Mouse (Mus musculus) layer of hippocampus, adult 8-10 months (tissue): ENCODE data around the gene Prcd. TPM values are rescaled to one million over a fixed set of nuclear protein-coding genes. Genes with fewer than 3 reads are reported as not detected.
"Not testable (repeated sequence)": the region's sequence is repeated elsewhere in the genome, so short reads cannot be mapped to it uniquely, and the experiment has no call there.

Experiments
- DNase-seq, 2 experiments: peaks; one replicate each; pipeline ENCODE4 v3.0.0; 2022; ENCODE audit warnings: low spot score in 2 of 2
- total RNA-seq, 4 experiments: library from RNA; stranded (reverse); gene quantifications; 2 replicates each; pipeline ENCODE4 v1.2.4; 2022

The Prcd gene
- total RNA-seq, 4 experiments from 2014 or later, result 4.8 to 8.5 (median 5.8) TPM

DNA sequence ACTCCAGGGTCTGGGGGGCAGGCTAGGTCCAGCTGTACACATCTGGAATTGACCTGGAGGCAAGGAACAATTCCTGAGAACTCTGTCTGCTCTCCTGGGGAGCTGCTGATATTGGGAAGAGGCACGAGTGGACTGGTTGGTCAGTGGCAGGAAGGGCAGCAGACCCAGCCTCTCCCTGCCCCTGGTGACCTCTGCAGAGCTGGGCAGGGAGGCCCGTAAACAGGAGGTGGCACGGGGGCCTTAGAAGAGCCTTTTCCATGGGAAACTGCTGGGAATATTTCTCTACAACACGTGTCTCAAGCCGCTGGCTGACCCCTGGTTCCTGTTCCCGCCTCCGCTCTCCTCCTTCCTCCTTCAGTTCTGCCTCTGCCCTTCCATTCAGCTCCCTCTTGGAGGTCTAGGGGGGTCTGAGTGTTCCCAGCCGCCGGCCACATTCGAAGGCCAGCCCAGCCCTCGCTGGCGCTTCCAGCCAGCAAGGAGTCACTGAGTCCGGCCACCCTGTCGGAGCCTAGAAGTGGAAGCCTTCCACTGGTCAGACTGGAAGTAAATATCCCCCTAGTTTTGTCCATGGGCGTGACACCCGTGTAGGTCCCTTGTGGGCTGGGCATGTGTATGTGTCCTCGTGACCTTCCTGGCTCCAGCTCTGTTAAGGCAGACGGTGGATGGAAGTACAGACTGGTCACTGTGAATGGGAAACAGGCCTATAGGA is 5.0 kb upstream of the Prcd start:
- no peak for DNase-seq

DNA sequence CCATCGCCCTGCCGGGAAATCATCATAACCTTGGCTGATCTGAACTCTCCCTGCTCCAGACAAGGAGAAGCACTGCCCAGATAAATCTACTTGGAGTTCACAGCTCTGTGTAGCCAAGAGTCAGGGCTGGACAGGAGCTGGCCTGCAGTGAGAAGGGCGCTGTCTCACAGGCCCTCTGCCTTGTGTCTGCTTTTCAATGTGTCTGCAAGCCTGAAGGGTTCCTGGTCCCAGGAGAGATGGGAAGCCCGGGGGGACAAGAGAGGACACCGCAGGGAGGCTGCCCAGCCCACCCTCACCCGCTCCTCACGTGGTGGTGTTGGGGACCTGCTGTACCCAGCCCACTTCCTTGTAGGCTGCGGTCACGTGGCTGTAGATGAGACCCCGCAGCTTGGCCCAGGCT is 4.4 kb upstream of the Prcd start:
- no peak for DNase-seq

DNA sequence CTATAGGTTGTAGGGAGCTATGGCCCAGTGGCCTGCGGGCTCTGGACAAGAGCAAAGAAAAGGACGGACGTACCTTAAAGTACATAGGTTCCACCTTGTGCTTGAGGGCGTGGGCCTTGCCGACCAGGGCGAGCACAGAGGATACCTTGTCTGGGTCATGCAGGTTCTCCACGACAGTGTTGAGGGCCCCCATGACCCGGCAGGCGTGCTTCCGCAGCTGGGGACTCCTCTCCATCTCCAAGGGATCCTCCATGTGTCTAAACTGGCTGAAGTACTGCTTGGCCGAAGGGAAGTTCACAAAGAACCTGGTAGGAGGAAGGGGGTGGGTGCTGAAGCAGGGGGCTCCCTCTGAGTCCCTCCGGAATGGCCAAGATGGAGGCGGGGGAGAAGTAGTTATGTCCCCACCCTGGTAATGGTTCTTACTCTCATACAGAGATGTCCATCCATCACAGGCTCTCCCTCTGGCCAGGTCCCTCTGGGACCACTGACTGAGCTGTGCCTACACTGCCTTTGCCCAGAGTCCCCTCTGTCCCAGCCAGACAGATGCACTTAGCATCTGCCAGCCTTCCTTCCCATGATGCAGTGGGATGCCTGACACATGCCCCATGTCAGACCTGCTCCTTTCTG is 3.5 kb upstream of the Prcd start:
- no peak for DNase-seq

DNA sequence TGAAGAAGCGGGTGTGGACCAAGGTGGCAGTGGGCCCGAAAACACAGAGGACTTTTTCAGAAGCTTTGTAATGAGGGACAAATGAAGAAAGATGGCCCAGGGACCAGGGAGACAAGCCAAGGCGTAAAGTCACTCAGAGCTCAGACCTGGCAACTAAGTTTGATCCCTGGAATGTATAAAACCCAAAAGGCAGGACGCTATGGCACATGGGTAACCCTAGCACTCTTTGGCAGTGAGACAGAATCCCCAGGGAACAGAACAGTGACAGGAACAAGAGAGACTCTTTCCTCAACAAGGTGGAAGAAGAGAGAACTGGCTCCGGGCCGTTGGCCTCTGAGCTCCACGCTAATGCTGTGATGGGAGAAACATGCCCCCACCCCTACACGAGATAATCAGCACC is 2.5 kb upstream of the Prcd start:
- no peak for DNase-seq

DNA sequence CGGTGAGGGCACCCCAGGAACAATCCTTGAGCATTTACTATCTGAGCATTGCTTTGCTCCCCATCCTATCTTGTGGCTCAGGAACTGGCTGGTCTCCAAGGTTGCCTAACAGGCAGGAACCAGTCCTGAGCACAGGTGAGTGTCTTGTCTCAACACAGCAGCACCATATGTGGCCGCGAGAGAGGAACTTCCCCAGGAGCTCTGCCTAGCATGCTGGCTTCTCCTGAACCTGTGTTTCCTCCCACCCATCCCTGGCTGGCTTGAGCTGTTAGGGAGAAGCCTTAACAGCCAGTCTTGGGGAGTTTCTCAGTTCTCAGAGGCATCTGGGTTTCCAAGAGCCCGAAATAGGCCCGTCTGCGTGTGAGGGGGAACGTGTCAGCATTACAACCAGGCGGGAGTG is 2.0 kb upstream of the Prcd start:
- no peak for DNase-seq

DNA sequence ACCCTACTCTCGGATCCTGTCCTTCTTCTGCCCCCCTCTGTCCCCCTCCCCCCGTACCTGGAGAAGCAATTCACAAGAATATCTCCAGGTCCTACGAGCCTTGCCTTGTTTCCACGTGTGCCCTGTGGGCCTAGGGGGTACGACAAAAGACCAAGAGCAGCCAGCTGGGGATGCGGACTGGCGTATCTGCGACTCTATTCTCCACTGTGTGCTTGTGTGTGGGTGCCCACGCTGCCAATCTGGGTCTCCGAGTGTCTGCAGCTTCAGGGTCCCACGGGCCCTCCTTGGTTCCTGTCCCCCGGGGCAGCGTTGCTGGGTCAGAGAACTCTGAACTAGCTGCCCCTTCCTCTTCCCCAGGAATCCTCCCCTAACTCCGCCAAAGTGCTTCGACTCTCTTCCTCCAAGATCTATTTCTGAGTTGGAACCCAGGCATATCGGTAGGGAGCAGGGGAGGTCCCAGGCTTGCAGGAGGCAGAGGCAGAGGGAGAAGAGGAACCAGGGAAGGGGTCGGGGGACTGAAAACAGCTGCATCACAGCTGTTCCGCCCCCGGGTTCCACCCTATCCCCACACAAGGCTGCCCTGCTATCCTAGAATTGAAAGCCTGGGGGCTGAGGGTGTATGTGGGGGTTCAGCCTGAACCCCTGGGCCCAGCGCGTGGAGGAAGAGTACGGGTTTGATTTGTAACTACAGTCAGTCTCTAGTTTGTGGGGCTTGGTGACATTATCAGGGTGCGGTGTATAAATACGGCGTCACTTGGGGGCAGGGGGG is 820 bp upstream of the Prcd start:
- no peak for DNase-seq

DNA sequence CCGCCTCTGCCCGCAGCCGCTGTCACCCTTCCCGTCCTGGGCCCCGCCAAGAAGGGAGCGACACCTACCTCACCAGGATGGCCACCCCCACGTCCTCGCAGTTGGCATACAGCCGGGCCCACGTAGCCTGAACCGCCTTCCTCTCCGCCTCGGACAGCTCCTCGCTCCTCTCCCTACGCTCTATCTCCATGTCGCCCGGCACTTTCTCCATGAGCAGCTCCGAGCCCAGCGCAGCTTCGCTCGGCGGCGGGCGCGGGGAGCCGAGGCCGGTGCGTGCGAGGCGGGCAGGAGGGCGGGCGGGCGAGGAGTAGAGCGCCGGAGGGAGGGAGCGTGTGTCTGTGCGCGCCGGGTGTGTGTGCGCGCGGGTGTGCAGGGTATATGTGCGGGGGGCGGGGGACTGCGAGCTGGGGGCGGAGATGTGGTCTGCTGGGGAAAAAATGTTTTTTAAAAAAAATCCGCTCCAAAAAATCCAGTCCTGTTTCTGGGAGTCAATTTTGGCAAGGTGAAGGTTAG is 431 bp downstream of the Prcd start:
- no peak for DNase-seq

DNA sequence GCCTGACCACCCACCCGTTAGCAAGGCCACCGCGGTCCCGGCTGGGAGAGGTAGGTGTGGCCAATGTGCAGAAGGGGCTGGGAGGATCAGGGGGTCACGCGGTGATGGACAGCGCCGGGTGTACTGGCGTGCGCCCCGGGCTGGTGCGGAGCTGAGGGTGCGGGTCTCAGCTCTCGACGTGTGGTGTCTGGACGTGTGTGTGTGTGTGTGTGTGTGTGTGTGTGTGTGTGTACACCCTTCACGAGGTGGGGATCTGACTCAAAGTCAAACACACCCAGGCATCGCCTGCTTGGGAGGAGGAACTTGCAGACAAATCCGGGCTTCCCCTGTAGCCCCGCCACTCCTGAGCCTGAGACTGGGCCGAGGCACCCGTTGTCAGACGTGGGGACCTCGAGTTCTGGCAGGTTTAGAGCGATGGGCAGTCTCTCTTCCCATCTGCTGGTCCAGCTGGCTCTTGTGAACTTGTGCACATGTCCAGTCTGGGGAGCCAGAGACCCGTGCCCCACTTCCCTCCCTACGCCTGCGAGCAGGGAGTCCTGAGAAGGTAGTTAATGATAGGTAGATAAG is 1.0 kb downstream of the Prcd start, which contains the start of gene Cygb:
Gene Cygb, minus strand, starts transcription at position 59 of the 567 bp plus-strand sequence.
- DNase-seq, result no peak

DNA sequence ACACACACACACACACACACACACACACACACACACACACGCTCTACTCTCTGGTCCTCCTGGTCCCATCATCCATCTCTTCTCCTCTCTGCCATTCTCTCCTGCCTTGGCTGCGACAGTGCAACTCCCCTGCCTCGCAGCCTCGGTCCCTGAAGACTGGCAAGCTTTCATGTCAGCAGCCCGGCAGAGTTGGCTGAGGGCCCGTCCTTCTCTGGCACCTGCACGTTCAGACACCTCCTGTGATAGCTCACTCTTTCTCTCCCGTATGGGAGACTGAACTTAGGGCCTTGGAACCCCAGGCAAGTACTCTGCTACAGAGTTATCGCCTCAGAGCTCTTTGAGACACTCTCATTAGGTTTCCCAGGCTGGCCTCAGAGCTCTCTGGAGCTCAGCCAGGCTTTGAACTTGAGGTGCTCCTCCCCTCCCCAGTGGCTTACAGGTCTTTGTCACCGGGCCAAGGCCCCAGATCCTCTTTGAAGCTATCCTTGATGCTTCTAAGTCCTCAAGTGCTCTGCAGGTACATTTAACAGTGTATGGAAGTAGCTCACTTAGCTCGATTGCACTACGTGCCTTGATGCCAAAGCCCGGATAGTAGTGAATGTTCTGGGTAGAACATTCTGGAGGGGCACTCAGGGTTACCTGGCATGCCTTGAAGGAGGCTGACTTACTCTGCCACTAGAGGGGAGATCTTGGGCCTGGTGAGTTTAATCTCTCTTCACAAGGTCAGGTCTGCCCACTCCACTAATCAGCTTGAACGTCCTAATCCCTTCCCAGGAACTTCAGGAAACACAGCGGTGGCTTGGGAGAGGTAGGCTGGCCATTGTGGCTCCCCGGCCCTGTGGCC is 3.2 kb downstream of the Prcd start:
- no peak for DNase-seq

DNA sequence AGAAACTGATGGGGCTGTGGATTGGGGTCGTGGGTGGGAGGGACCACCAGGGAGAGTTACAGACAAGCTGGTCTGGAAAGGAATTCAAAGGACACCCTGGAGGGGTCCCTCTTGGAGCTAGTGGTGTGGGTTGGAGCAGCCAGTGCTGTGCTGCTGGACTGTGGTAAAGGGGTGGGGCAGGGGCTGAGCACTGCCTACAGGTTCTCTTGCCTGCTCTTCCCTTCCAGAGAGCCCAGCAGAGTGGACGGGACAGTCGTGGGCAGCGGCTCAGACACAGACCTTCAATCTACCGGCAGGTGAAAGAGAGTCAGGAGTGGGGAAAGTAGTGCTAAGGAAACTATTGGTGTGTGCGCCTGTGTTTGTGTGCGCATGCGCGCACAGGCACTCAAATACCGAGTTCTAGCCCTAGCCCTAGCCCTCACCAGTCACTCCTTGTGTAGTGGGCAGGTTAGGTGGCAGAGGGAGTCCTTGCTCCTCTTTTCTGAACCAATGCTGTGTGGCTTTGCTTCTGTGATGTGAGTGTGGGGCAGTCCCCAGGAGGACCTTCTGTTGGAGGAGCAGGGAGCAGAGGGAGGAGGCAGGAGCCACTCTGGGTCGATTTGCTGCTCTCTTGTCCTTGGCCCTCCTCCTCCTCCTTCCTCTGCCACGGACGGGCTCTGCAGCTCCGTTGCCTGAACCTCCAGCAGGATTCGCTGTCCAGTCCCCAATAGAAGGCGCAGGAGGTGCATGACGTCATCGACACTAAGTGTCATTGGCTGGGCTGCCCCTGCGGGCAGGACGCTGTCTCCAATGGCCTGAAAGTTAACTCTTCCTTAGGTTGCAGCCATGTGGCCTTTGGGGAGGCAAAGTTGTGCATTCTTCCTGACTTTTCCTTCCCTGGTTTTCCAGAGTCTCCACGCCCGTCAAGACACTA is 4.2 kb downstream of the Prcd start:
- peak; percentile 88 to 92 for DNase-seq

DNA sequence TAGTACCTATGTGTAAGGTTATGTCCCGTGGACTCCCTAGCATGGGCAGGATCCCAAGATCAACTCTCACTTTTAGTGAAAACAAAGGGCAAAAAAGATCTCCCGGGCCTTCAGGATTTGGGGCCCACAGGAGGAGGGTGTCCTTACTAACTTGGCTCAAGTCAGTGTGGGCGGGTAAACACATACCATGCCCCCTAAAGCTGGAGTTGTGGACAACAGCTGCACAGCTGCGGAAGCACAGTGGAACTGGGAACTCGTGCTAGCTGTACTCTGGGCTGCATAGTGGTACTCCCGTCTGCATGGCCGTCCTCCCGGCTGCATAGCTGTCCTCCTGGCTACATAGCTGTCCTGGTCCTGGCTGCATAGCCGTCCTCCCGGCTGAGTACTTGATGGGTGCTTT is 4.9 kb downstream of the Prcd start:
- DNase-seq, result no peak

DNA sequence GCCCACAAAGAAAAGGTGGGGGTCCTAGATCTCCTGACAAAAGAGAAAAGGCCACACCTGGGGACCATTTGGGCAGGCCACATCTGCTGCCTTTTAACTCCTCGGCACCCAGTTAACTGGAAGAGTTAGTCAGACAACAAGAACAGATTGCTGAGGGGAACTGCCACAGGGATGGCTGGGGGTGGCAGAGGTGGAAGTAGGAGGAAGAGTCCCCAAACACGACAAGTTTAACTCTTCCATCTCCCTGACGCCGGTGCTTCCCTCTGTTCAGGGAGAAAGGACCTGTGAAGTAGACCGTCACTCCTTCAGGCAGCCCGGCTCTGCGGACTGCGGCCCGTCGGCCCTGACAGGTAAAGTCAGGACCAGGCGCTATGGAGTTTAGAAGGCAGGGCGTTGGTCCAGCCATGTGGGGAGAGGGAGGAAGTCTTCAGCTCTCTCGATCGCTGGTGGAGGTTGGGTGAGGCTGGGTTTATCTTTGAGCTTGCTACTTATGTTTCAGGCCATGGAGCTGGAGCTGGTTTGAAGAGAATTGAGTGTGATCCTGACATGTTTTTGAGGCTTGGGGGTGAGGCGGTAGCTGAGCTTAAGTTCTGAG is 5.8 kb downstream of the Prcd start:
- no peak for DNase-seq

DNA sequence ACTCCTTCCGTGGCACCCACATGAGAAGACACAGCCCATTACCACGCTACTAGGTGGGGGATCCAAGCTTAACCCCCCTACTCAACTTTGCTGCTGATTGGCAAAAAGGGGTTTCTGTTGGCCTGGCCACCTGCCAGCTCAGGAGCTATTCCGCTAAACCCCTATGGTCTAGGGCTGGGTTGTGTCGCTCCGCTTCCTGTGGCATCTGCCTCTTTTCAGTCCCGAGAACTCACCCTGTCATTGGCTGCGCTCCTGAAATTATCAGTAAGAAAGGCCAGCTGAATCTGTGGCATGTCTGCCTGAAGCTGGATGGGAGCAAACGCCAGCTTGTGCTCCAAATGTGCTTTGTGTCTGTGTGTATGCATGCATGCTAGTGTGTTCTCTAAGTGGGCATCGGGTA is 6.8 kb downstream of the Prcd start:
- DNase-seq, result no peak

DNA sequence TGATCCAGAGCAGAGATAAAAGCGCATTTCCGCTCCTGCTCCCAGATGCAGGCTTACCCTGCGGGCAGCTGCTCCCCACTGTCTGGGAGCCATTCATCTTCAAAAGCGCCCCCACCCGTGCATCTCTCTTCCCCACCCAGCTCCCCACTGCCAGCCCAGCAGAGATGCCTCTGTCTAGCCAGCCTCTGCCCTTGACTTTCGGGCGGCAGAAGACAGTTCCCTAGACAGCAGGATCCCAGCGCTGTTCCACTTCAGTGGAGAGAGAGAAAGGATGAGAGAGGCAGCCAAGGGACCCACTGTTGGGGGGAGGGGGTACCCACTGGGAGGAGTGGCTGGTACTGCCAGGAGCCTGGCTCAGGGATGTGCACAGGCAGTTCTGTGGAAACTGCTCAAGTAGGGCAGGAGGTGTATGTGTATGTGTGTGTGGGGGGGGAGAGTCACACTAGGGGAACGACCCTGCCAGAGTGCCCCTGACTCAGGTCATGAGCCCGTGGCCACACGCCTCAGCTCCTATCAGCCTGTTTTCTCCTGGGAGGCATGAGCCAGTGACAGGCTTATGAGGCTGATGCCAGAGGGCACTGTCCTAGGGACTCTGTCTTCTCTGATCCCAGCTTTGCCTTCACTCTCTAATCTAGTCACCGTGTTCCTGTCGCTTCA is 8.1 kb downstream of the Prcd start:
- no peak for DNase-seq

DNA sequence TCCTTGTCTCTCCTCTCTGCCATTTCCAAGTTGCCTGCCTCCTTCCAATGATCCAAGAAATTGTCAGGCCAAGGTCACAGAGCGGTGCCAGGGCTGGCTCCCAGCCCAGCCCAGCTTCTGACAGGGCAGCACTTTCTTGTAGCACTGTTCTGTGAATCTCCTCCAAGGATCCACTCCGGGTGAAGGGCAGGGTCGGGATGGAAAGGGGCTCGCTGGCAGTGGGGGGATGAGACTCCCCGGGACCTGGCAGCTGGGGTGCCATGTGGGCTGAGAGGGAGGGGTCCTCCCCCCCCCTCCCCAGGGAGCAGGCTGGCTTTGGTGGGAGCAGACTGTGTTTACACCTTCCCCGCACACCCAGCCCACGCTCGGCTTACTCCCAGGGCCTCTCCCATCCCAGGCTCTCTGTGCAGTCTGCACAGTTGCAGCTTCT is 8.6 kb downstream of the Prcd start:
- DNase-seq, result no peak

DNA sequence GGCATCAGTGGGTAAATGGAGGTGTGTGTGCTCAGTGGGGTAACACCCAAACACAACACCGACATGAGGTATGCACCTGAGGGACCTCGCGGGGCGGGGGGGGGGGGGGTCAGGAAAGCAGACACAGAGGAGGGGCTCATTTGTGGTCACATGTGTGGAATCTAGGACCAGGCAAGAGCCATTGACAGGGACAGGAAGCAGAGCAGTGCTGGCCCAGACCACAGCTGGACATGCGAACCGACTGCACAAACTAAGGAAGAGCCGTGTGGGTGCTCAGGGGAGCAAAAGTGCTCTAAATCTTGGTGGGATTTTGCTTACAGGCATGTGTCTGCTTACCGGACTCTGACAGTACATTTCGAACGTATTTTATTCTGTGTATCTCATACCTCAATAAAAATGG is 12.0 kb downstream of the Prcd start:
- DNase-seq, result no peak

DNA sequence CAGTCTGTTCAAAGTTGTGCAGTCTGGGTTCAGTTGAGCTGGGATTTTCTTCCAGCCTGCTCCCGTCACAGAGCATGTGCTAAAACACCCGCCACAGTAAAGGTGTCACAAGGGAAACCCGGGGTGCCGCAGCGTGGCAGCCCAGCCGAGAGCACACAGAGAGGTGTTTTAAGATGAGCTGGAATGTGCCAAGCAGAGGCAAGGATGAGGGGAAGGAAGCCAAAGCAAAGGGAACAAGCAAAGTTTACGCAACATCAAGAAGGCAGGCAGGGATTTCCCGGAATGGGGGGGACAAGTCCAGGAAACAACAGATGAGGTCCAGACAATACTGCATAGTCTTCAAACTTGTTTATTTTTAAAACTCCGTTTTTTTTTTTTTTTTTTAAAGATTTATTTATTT is 13.2 kb downstream of the Prcd start:
- DNase-seq, result no peak

DNA sequence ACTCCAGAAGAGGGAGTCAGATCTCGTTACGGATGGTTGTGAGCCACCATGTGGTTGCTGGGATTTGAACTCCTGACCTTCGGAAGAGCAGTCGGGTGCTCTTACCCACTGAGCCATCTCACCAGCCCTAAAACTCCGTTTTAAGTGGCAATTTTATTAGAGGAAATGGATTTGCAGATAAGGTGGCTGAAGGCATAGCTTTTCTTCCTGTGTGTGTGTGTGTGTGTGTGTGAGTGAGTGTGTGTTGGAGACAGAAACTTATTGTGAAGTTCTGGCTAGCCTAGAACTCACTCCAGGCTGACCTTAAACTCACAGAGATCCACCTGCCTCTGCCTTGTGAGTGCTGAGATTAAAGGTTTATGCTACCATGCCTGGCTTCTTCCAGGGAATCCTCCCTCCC is 13.7 kb downstream of the Prcd start:
- not testable (repeated sequence) for DNase-seq

DNA sequence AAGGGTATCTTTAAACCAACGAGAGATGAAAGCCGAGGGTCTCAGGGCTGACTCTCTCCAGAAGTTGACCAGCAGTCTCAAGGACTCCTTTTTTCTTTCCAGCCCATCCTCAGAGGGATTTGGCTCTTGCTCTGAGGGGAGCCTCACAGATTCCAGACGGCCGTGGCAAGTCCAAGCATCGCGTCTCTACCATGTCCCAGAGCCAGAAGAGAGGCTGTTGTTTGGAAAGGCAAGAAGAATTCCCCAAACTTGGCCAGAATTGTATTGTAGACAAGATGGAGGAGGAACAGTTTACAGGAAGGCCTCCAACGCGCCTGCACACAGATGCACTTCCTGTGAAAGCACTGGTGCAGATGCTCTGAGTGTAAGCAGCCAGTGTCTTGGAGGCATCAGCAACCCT is 14.6 kb downstream of the Prcd start:
- no peak for DNase-seq
